Mouse (Mus musculus) embryonic facial prominence, embryonic 13.5 days (tissue): ENCODE data around the gene Arhgef25. TPM values are rescaled to one million over a fixed set of nuclear protein-coding genes. Genes with fewer than 3 reads are reported as not detected.
"Not testable (repeated sequence)": the region's sequence is repeated elsewhere in the genome, so short reads cannot be mapped to it uniquely, and the experiment has no call there.

Source experiments
- ATAC-seq: fragments of 200-750 bp; cut with Nextera tagmentation; 2 replicates; pipeline ENCODE4 v1.8.0; 2017; ENCODE audit warnings: low read depth; ENCODE audit not compliant: insufficient number of reproducible peaks, insufficient read depth, low FRiP score, low TSS enrichment
- H3K27ac ChIP-seq: fragments of 300-500 bp; sonication (generic); 2 replicates; pipeline ENCODE4 v1.5.1; 2015; ENCODE audit warnings: moderate library complexity, mild to moderate bottlenecking, inconsistent platforms
- H3K27me3 ChIP-seq: fragments of 300-500 bp; sonication (generic); 2 replicates; pipeline ENCODE4 v1.6.1; 2015; ENCODE audit warnings: mild to moderate bottlenecking, inconsistent platforms
- H3K36me3 ChIP-seq: fragments of 300-500 bp; sonication (generic); 2 replicates; pipeline ENCODE4 v1.6.1; 2015; ENCODE audit warnings: mild to moderate bottlenecking, inconsistent platforms
- H3K4me1 ChIP-seq: fragments of 300-500 bp; sonication (generic); 2 replicates; pipeline ENCODE4 v1.6.1; 2015; ENCODE audit warnings: inconsistent platforms
- H3K4me2 ChIP-seq: fragments of 300-500 bp; sonication (generic); 2 replicates; pipeline ENCODE4 v1.6.1; 2015; ENCODE audit warnings: moderate library complexity, mild to moderate bottlenecking, inconsistent platforms
- H3K4me3 ChIP-seq: fragments of 300-500 bp; sonication (generic); 2 replicates; pipeline ENCODE4 v1.5.1; 2015; ENCODE audit warnings: mild to moderate bottlenecking, inconsistent platforms
- H3K9ac ChIP-seq: fragments of 300-500 bp; sonication (generic); 2 replicates; pipeline ENCODE4 v1.6.1; 2015; ENCODE audit warnings: mild to moderate bottlenecking, inconsistent platforms
- H3K9me3 ChIP-seq: fragments of 300-500 bp; sonication (generic); 2 replicates; pipeline ENCODE4 v1.6.1; 2016; ENCODE audit warnings: inconsistent platforms
- WGBS: fragments of 180-500 bp; shearing (Covaris S2); methylation state at CpG from one replicate; pipeline ENCODE4 v1.1.7; 2015; ENCODE audit warnings: mixed read lengths; 5-methylcytosine and 5-hydroxymethylcytosine counted together
- polyA plus RNA-seq: library from polyadenylated mRNA; unstranded; fragments of >200 nt; fragmentation: Nextera tagmentation; extraction: Ambion mirVana; gene quantifications from 2 replicates; pipeline ENCODE4 v1.2.1, GENCODE M21; 2015

The Arhgef25 gene
- polyA plus RNA-seq, 1 experiment from 2014 or later, result 117 TPM

GRCm38 (mm10) chr10:127164631-127165353, 25.1 kb downstream of the Arhgef25 start, which contains the start of gene B4galnt1:
TSS of gene B4galnt1 (plus strand) at chr10:127165225.
- Histone ChIP-seq H3K4me2 (peak within 1 kb of the TSS; percentile 100), H3K4me3 (peak within 1 kb of the TSS; percentile 64), H3K9ac (peak within 1 kb of the TSS; percentile 79), H3K4me1 (peaks cover 27% of the 10 kb centered on the region), H3K36me3 (no peaks in the 10 kb centered on the region), H3K9me3 (no peaks in the 10 kb centered on the region), H3K27me3 (peaks cover 67% of the 10 kb centered on the region), H3K27ac (no peak within 1 kb of the TSS)
- peak; percentile 76 for ATAC-seq
- WGBS, result 3% methylated on average over 49 of the region's 52 CpGs

GRCm38 (mm10) chr10:127164190-127164589, 25.7 kb downstream of the Arhgef25 start:
- Histone ChIP-seq H3K4me1 (peaks cover 25% of the 10 kb centered on the region), H3K36me3 (no peaks in the 10 kb centered on the region), H3K9me3 (no peaks in the 10 kb centered on the region), H3K27me3 (peaks cover 61% of the 10 kb centered on the region), H3K27ac (no peak overlapping the region), H3K4me3 (no peak overlapping the region), H3K9ac (peak overlapping the region; percentile 79; the same call in 1 of the 2 replicates), H3K4me2 (peak overlapping the region; percentile 100; the same call in 1 of the 2 replicates)
- ATAC-seq, result no peak
- 90% methylated on average over 4 of the region's 4 CpGs for WGBS

GRCm38 (mm10) chr10:127162771-127163261, 27.1 kb downstream of the Arhgef25 start:
- not testable (repeated sequence) for H3K36me3 ChIP-seq, H3K4me2 ChIP-seq, H3K9ac ChIP-seq, H3K4me3 ChIP-seq, H3K27ac ChIP-seq, H3K9me3 ChIP-seq, ATAC-seq
- 48% methylated on average over 7 of the region's 7 CpGs for whole genome bisulfite sequencing
- peaks cover 48% of the 10 kb centered on the region for H3K27me3 ChIP-seq
- peaks cover 25% of the 10 kb centered on the region for H3K4me1 ChIP-seq

- no peak for ATAC-seq
- WGBS, result 72% methylated on average over 3 of the region's 3 CpGs
- Histone ChIP-seq H3K4me1 (peaks cover 8% of the 10 kb centered on the region), H3K27me3 (peaks cover 27% of the 10 kb centered on the region), H3K9me3 (no peaks in the 10 kb centered on the region), H3K27ac (no peak overlapping the region), H3K9ac (no peak overlapping the region), H3K36me3 (no peaks in the 10 kb centered on the region), H3K4me2 (no peak overlapping the region), H3K4me3 (no peak overlapping the region)
These were observed 29.2 kb downstream of the Arhgef25 start for GRCm38 (mm10) chr10:127160728-127161127.

- WGBS, result 87% methylated on average over 9 of the region's 9 CpGs
- Histone ChIP-seq H3K27ac (no peak overlapping the region), H3K4me3 (no peak overlapping the region)
These were observed 29.8 kb downstream of the Arhgef25 start for GRCm38 (mm10) chr10:127160081-127160480.

GRCm38 (mm10) chr10:127158471-127158870, 31.4 kb downstream of the Arhgef25 start:
- no peak for ATAC-seq
- Histone ChIP-seq H3K27ac (no peak overlapping the region), H3K9me3 (no peaks in the 10 kb centered on the region), H3K9ac (no peak overlapping the region), H3K4me3 (no peak overlapping the region), H3K27me3 (peaks cover 6% of the 10 kb centered on the region; the same call in 1 of the 2 replicates), H3K4me2 (no peak overlapping the region), H3K4me1 (no peaks in the 10 kb centered on the region), H3K36me3 (no peaks in the 10 kb centered on the region)
- 73% methylated on average over 3 of the region's 3 CpGs for WGBS

More at GRCm38 (mm10) chr10:127160081-127160480, 29.8 kb downstream of the Arhgef25 start:
- no peak for ATAC-seq
- Histone ChIP-seq H3K4me2 (no peak overlapping the region), H3K9ac (no peak overlapping the region), H3K27me3 (peaks cover 21% of the 10 kb centered on the region), H3K4me1 (peaks cover 3% of the 10 kb centered on the region; the same call in 1 of the 2 replicates), H3K9me3 (no peaks in the 10 kb centered on the region), H3K36me3 (no peaks in the 10 kb centered on the region)

GRCm38 (mm10) chr10:127156511-127156910, 33.4 kb downstream of the Arhgef25 start:
- Histone ChIP-seq H3K9me3 (no peaks in the 10 kb centered on the region), H3K4me2 (no peak overlapping the region), H3K27me3 (no peaks in the 10 kb centered on the region), H3K27ac (no peak overlapping the region), H3K9ac (no peak overlapping the region), H3K4me1 (no peaks in the 10 kb centered on the region), H3K36me3 (no peaks in the 10 kb centered on the region), H3K4me3 (no peak overlapping the region)
- no peak for ATAC-seq
- WGBS, result 92% methylated on average over 1 of the region's 1 CpGs

- Histone ChIP-seq H3K9ac (no peak overlapping the region), H3K4me2 (no peak overlapping the region), H3K4me3 (no peak overlapping the region), H3K4me1 (no peaks in the 10 kb centered on the region), H3K9me3 (no peaks in the 10 kb centered on the region), H3K27ac (no peak overlapping the region), H3K27me3 (no peaks in the 10 kb centered on the region), H3K36me3 (no peaks in the 10 kb centered on the region)
- 86% methylated on average over 1 of the region's 1 CpGs for WGBS
- ATAC-seq, result no peak
These were observed 33.8 kb downstream of the Arhgef25 start for GRCm38 (mm10) chr10:127156089-127156488.

- Histone ChIP-seq H3K4me3 (no peak overlapping the region), H3K9ac (no peak overlapping the region), H3K4me1 (no peaks in the 10 kb centered on the region), H3K9me3 (no peaks in the 10 kb centered on the region), H3K27ac (no peak overlapping the region), H3K27me3 (no peaks in the 10 kb centered on the region), H3K4me2 (no peak overlapping the region), H3K36me3 (no peaks in the 10 kb centered on the region)
- no peak for ATAC-seq
- 88% methylated on average over 5 of the region's 5 CpGs for WGBS
These were observed 35.2 kb downstream of the Arhgef25 start for GRCm38 (mm10) chr10:127154652-127155051.

- Histone ChIP-seq H3K9ac (no peak overlapping the region), H3K4me3 (no peak overlapping the region), H3K4me1 (no peaks in the 10 kb centered on the region), H3K9me3 (no peaks in the 10 kb centered on the region), H3K4me2 (no peak overlapping the region), H3K27me3 (no peaks in the 10 kb centered on the region), H3K36me3 (no peaks in the 10 kb centered on the region), H3K27ac (no peak overlapping the region)
- WGBS, result 94% methylated on average over 2 of the region's 2 CpGs
- no peak for ATAC-seq
These were observed 35.6 kb downstream of the Arhgef25 start for GRCm38 (mm10) chr10:127154241-127154640.

GRCm38 (mm10) chr10:127153323-127153722, 36.6 kb downstream of the Arhgef25 start:
- ATAC-seq, result no peak
- no peak overlapping the region for H3K4me3 ChIP-seq
- WGBS, result 93% methylated on average over 7 of the region's 7 CpGs
- no peaks in the 10 kb centered on the region for H3K4me1 ChIP-seq
- no peaks in the 10 kb centered on the region for H3K27me3 ChIP-seq
- H3K9me3 ChIP-seq, result no peaks in the 10 kb centered on the region
- H3K9ac ChIP-seq, result no peak overlapping the region
- H3K4me2 ChIP-seq, result no peak overlapping the region
- no peak overlapping the region for H3K27ac ChIP-seq
- H3K36me3 ChIP-seq, result no peaks in the 10 kb centered on the region

GRCm38 (mm10) chr10:127152556-127152955, 37.3 kb downstream of the Arhgef25 start:
- H3K27ac ChIP-seq, ATAC-seq, H3K9me3 ChIP-seq, H3K4me1 ChIP-seq, H3K9ac ChIP-seq, H3K27me3 ChIP-seq, H3K4me3 ChIP-seq, H3K36me3 ChIP-seq, H3K4me2 ChIP-seq: not testable (repeated sequence)
- WGBS, result 84% methylated on average over 10 of the region's 10 CpGs
